Mouse (Mus musculus): ENCODE measurements at regions not wholly inside any gene's neighbourhood (a gene's known extent, or its start where the extent isn't known, plus 50 kb on each side); places are given as distances from the start of the nearest gene placed in this dataset.

DNA sequence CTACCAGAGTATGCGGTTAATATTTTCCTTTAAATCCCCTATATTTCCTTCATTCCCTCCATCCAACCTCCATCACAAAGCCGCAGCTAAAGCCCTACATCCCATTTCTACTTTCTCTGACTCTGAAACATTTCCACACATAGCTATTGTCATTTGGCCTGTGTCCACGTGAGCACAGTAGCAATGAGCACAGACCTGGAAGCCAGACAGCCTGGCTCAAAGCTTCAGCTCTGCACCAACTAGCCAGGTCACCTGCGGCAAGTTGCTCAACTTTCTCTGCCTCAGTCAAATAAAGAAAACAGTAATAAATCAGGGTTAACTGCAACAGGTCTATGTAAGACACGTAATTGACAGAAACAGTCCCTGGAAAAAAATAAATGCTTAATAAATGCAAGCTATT lies 247.8 kb upstream of the Maf start:
- no peak for DNase-seq
- intact Hi-C loops (cut with DNase I): no loop called here

GRCm38 (mm10) chr8:115953783-115954470 lies 246.3 kb upstream of the Maf start:
- intact Hi-C loops (cut with DNase I): no loop called here
- DNase-seq: no peak

GRCm38 (mm10) chr8:115952496-115952895 lies 244.9 kb upstream of the Maf start:
- intact Hi-C loops (cut with DNase I): no loop called here
- no peak for DNase-seq

DNA sequence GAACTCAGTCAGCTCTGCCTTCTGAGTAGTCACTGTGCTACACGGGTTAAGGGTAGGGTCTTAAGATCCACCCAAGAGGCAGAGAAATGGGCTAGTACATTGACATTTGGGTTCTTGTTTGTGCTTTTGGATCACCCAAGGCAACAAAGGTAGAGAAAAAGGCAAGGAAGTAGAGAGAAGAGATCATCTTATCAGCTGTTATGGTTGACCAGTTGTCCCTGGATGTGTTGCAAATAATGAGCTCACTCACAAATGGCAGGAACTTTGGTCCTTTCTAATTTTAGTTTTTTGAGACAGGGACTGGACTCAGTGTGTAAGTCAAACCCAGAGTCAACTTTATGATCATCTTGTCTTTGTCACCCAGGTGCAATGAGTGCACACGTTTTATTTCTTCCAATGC lies 241.3 kb upstream of the Maf start:
- intact Hi-C loops (cut with DNase I): no loop called here
- DNase-seq: no peak

DNA sequence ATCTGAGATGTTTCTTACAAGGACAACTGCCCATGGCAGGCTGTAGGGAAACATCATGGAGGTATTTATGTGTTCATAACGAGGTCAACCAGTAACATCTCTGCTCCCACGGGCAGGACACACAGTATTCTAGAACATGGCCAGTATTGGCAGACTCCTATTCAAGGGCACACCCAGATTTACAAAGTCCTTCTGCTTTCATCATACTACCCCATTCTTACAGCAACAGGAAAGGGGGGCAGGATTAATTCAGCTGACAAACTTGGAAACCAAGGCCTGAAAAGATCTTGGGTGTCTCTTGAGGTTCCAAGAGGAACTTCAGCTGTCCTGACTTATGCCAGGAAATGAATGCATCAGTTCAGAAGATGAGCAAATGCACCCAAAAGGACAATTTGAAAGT lies 240.4 kb upstream of the Maf start:
- no peak for DNase-seq
- intact Hi-C loops (cut with DNase I): no loop called here

GRCm38 (mm10) chr8:115942731-115943509 lies 235.3 kb upstream of the Maf start:
- intact Hi-C loops (cut with DNase I): no loop called here
- peak; percentile 50 to 60 for DNase-seq

DNA sequence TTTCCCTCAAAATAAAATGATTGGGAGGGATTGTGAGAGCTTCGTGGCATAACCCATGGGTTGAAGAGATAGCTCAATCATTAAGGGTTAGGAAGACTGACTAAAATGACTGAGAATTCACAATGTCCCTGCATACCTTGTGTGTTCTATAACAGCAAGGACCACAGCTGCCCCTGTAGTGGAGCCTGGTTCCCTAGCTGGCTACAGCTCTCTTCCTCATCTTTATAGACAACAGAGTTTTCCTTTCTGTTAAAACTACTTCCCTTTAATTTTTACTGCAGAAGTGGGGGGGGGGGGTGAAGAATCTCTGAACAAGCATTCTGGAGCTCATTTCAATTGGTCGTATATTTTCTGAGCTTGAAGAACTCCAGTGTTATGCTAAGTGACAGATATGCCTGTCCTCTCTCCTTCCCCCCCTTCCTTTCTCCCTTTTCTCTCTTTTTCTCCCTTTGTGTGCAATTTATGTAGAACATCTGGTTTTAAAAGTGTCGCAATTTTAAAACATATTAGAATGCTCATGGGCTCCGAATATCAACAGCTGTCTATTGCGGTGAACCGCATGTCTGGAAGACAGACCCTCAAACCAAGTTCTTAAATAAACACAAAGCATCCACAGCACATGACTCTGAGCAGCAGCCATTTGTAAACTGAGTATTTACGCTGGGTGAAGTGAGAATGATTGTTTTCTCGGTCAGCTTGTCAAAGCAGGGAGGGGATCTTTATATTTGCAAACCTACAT lies 222.0 kb upstream of the Maf start:
- DNase-seq: peak in 1 of 2 experiments; percentile 8
- intact Hi-C loops (cut with DNase I): no loop called here

DNA sequence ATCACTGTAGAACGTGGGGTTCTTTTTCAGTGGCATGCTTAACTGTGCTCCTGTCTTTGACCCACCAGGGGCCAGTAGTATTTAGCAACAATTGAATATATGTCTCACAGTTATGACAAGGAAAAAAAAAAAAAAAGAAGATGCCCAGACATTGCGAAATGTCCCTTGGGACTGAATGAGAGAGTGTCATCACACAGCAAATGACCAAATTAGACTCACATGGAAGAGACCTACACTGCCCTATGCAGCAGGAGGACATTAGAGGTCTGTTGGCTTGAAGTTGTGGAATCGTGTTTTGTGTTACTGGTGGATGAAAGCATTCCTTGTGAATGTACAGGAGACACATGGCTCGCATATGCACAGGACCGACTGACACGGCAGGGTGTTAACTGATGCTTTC lies 214.3 kb upstream of the Maf start:
- no peak for DNase-seq
- intact Hi-C loops (cut with DNase I): no loop called here

GRCm38 (mm10) chr8:115906650-115907049 lies 199.1 kb upstream of the Maf start:
- intact Hi-C loops (cut with DNase I): no loop called here
- no peak for DNase-seq

GRCm38 (mm10) chr8:115903853-115904420 lies 196.3 kb upstream of the Maf start:
- intact Hi-C loops (cut with DNase I): no loop called here
- peak in 1 of 2 experiments; percentile 5 for DNase-seq

- intact Hi-C loops (cut with DNase I): no loop called here
- DNase-seq: peak; percentile 9 to 21
These were observed 190.1 kb upstream of the Maf start for GRCm38 (mm10) chr8:115897521-115898178.

DNA sequence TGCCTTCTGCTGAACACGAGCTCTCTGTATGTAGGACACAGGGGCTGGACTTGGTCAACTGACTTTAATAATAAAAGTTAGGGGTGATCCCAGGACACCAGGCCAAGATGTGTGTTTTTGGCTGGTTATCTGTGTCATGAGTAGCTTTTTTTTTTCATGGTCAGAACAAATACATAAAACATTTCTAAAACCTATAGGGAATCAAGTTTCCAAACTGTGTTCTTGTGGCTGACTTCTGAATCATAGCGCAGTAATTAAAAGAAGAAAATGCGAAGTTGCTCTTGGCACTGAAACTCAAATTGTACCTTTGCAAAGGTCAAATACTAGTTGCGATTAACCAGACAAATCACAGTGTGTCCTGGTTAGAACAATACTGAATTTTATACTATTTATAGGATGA lies 189.5 kb upstream of the Maf start:
- DNase-seq: peak in 1 of 2 experiments; percentile 4
- intact Hi-C loops (cut with DNase I): no loop called here

GRCm38 (mm10) chr8:115896066-115896465 lies 188.5 kb upstream of the Maf start:
- intact Hi-C loops (cut with DNase I): no loop called here
- no peak for DNase-seq

GRCm38 (mm10) chr8:115888278-115888677 lies 180.7 kb upstream of the Maf start:
- DNase-seq: no peak
- intact Hi-C loops (cut with DNase I): no loop called here

- intact Hi-C loops (cut with DNase I): no loop called here
- no peak for DNase-seq
These were observed 177.6 kb upstream of the Maf start for GRCm38 (mm10) chr8:115885121-115885743.

DNA sequence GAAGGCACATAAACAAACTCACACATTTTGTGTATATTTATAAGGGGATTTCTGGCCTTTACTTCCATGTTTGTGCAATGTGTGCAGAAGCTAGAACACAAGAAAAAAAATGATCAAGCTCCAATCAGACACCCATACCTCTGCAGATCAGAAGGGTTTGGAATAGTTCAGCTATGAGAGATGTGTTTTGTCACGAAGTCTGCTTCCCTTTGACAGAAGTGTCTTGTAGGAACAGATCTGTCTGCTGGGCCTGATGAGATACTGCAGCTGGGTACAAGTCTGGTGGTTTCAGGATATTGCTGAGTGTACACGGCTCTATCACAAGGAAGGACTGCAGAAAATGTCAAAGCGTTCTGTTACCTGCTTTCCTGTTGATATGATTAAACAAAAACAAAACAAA lies 176.2 kb upstream of the Maf start:
- intact Hi-C loops (cut with DNase I): no loop called here
- DNase-seq: no peak

DNA sequence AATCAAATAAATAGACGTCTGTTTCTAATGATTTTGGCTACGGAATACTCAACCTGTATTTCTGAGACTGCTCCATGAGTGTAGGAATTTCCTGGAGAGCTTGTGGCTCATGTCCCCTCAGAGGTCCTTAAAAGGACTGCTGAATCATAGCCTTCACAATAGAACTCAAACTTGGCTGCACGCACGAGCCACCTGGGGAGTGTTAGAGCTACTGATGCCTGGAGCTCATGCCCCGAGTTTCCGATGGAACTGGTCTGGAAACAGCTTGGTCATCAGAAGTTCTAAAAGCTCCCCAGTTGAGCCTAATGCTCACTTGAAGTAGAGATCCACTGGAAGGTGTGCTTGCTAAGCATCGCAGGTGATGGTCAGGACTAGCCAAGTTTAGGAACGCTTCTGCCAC lies 174.3 kb upstream of the Maf start:
- intact Hi-C loops (cut with DNase I): no loop called here
- no peak for DNase-seq

GRCm38 (mm10) chr8:115874789-115875188 lies 167.2 kb upstream of the Maf start:
- intact Hi-C loops (cut with DNase I): no loop called here
- DNase-seq: peak in 1 of 2 experiments; percentile 19

DNA sequence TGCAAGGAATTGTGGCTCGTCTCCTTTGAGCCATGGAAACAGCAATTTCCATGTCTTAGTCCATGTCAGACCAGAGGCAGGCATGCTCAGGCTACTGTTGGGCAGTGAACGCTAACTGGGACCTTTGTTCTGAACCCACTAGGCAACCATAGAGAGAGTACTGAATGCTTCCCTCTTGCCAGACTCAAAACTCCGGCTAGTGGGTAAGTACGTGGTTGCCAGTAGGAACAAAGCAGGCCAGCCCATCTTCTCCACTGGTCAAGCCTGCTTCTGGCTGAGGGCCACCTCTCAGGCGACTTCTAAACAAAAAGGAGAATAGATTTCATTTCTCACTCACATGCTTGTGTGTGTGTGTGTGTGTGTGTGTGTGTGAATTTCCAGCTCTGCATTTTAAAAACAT lies 163.8 kb upstream of the Maf start:
- no peak for DNase-seq
- intact Hi-C loops (cut with DNase I): no loop called here

DNA sequence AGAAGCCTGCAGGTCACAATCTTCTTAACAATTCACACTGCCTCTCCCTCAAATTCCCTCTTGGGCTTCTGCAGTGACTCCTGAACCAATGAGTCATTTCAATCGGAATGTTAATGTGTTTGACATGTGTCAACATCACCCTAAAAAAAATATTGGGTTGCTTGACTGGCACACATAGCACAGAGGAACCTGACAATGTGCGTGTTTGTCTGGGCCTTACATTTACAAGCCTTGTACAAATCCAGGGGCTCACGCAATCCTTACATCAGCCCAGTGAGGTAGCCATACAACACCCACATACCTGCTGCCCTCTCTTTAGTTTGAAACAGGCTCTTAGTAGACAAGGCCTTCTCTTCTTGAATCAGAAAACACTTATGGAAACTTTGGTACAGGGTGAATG lies 153.8 kb upstream of the Maf start:
- intact Hi-C loops (cut with DNase I): no loop called here
- DNase-seq: no peak

Measured in heart, postnatal 10 days (tissue).